Mouse (Mus musculus): ENCODE measurements around the gene Tagap. TPM values are rescaled to one million over a fixed set of nuclear protein-coding genes. Genes with fewer than 3 reads are reported as not detected.

The Tagap gene
- polyA plus RNA-seq, 1 experiment = 1.0 TPM

DNA sequence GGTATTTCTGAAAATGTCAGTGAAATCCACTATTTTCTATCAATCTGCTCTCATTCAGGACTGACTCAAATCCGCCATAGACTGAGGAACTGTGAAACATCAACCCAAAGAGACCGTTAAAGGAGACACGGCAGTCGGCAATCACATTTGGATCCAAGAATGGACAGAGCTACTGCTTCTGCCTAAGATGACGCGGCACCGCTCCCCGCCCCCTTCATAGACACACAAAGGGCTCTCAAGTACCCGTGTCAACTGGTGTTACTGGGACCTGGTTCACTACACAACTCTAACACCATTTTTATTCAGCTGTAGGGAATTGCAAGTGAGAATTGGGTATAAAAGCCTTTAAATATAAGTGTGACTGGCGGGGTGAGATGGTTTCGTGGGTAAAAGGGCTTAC lies 42.7 kb upstream of the Tagap start:
- Histone ChIP-seq H3K36me3 (ENCODE audit: control insufficient read depth, insufficient read depth) (no peaks in the 10 kb centered on the region), H3K27me3 (ENCODE audit: control insufficient read depth, insufficient read depth, insufficient read length) (no peaks in the 10 kb centered on the region), H3K79me2 (ENCODE audit: control insufficient read depth, insufficient read depth) (no peaks in the 10 kb centered on the region), H3ac (ENCODE audit: control insufficient read depth, insufficient read length) (no peak overlapping the region), H3K4me2 (ENCODE audit: low read depth) (no peak overlapping the region), H3K4me3 (no peak overlapping the region)
- TF ChIP-seq SRF (IDR thresholded peaks at IDR 0.05; ENCODE audit: control insufficient read depth, insufficient read length, low read depth) (no peak), USF1 (IDR thresholded peaks at IDR 0.05; ENCODE audit: low read depth) (no peak), POLR2AphosphoS2 (IDR thresholded peaks at IDR 0.05; ENCODE audit: insufficient read length, low read depth) (no peak), POLR2A (IDR thresholded peaks at IDR 0.05; ENCODE audit: insufficient read length, low read depth) (no peak), REST (IDR thresholded peaks at IDR 0.05; ENCODE audit: insufficient read depth, insufficient read length) (no peak)

DNA sequence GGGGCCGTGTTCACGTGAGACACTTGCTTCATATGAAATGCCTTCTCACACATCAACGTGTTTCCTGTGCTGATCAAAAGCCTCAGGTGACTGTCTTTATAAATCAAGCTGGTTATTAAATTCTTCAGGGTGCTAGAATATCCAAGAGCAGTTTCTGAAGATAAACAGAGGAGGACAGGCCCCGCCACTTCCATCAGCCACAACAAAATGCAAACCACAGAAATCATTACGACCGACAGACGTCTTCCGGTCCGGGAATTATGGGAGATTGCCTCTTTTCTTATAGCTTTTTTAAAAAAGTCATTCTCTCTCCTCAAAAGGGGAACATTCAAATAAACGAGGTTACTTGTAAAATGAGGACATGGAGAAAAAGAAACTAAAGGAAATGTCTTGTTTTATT lies 41.2 kb upstream of the Tagap start:
- H3ac ChIP-seq (ENCODE audit: control insufficient read depth, insufficient read length) = no peak overlapping the region
- TF ChIP-seq POLR2A (IDR thresholded peaks at IDR 0.05; ENCODE audit: insufficient read length, low read depth) (no peak), TCF12 (IDR thresholded peaks at IDR 0.05; ENCODE audit: insufficient read depth, poor library complexity, severe bottlenecking) (no peak), REST (IDR thresholded peaks at IDR 0.05; ENCODE audit: insufficient read depth, insufficient read length) (no peak)
- H3K79me2 ChIP-seq (ENCODE audit: control insufficient read depth, insufficient read depth) = no peaks in the 10 kb centered on the region
- no peak overlapping the region for H3K4me3 ChIP-seq
- H3K27me3 ChIP-seq (ENCODE audit: control insufficient read depth, insufficient read depth, insufficient read length) = no peaks in the 10 kb centered on the region
- H3K36me3 ChIP-seq (ENCODE audit: control insufficient read depth, insufficient read depth) = no peaks in the 10 kb centered on the region
- H3K4me2 ChIP-seq (ENCODE audit: low read depth) = no peak overlapping the region

DNA sequence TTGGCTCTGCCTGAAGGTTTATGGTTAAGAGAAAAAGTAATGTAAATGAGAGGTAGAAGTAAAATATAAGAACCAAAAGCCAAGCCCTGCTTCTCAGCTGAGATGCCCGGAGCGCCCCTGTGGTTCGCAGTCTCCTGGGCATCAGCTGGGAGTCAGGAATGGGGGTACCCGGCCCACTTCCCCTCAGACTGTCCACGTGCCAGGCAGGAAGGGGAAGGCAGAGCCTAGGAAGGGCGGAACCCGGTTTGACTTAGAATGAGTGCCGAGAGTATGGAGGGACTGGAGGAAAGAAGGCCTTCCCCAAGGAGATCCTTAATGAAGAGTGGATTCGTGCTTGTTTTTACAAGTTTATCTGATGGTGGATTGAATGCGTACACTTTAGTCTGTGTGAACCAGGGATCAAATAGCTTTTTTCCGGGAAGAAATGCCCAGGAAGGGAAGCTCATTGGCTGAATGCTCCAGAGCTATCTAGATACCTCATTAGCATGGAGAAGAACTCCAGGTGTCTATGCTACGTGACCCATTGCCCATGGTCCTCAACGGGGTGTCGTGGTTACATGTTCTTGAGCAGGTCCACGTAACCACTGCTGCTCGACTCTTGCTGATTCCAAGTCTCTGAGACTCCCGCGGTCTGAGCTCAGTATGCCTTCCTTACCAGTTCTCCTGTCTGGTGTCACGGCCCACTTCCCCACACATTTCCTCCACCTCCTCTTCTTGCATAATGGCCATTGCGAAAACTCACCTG lies 38.6 kb upstream of the Tagap start:
- no peaks in the 10 kb centered on the region for H3K27me3 ChIP-seq (ENCODE audit: control insufficient read depth, insufficient read depth, insufficient read length)
- no peak for TF ChIP-seq MYOG (IDR thresholded peaks at IDR 0.05; ENCODE audit: control insufficient read depth in 1 of 3, insufficient read depth in 1 of 3, insufficient read length in 2 of 3, low read depth in 2 of 3)
- TF ChIP-seq TCF3 (IDR thresholded peaks at IDR 0.05; ENCODE audit: insufficient read length, low read depth) = no peak
- no peak for TF ChIP-seq REST (IDR thresholded peaks at IDR 0.05; ENCODE audit: insufficient read depth, insufficient read length)
- no peak for TF ChIP-seq SRF (IDR thresholded peaks at IDR 0.05; ENCODE audit: control insufficient read depth, insufficient read length, low read depth)
- TF ChIP-seq MYOD1 (IDR thresholded peaks at IDR 0.05; ENCODE audit: control insufficient read depth in 1 of 3, insufficient read length in 2 of 3, low read depth in 2 of 3) = no peak
- TF ChIP-seq CEBPB (IDR thresholded peaks at IDR 0.05; ENCODE audit: insufficient read depth, poor library complexity, severe bottlenecking) = no peak
- no peak for TF ChIP-seq TCF12 (IDR thresholded peaks at IDR 0.05; ENCODE audit: insufficient read depth, poor library complexity, severe bottlenecking)
- no peak for TF ChIP-seq MAX (IDR thresholded peaks at IDR 0.05; ENCODE audit: low read depth)
- no peak for TF ChIP-seq USF1 (IDR thresholded peaks at IDR 0.05; ENCODE audit: low read depth)
- TF ChIP-seq POLR2A (IDR thresholded peaks at IDR 0.05; ENCODE audit: insufficient read length, low read depth) = no peak
- no peak for TF ChIP-seq POLR2AphosphoS2 (IDR thresholded peaks at IDR 0.05; ENCODE audit: insufficient read length, low read depth)
- no peak for TF ChIP-seq E2F4 (IDR thresholded peaks at IDR 0.05; ENCODE audit: insufficient read depth)

DNA sequence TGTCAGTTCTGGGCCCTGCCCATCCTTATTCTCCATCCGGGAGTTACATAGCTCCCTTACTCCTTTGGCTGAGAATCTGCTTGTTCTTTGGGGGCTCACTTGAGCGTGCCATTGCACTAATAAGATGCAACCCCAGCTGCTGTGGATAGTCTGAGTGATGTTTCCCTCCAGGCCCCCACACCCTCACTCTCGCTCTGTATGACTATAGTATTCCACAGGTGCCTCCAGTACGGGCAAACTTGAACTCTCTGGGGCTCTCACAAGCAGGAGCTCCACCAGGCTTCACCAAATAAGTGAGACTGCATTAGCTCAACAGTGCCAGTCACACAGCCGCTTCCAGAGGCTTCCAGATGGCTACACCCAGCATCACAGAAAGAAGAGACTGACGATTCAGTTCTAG lies 37.5 kb upstream of the Tagap start:
- no peak for TF ChIP-seq E2F4 (IDR thresholded peaks at IDR 0.05; ENCODE audit: insufficient read depth)
- TF ChIP-seq MYOD1 (IDR thresholded peaks at IDR 0.05; ENCODE audit: control insufficient read depth in 1 of 3, insufficient read length in 2 of 3, low read depth in 2 of 3) = no peak
- no peak for TF ChIP-seq MAX (IDR thresholded peaks at IDR 0.05; ENCODE audit: low read depth)
- no peak for TF ChIP-seq REST (IDR thresholded peaks at IDR 0.05; ENCODE audit: insufficient read depth, insufficient read length)
- no peak overlapping the region for H3K4me3 ChIP-seq
- no peak overlapping the region for H3ac ChIP-seq (ENCODE audit: control insufficient read depth, insufficient read length)
- no peaks in the 10 kb centered on the region for H3K79me2 ChIP-seq (ENCODE audit: control insufficient read depth, insufficient read depth)
- H3K36me3 ChIP-seq (ENCODE audit: control insufficient read depth, insufficient read depth) = no peaks in the 10 kb centered on the region
- H3K27me3 ChIP-seq (ENCODE audit: control insufficient read depth, insufficient read depth, insufficient read length) = no peaks in the 10 kb centered on the region
- no peak overlapping the region for H3K4me2 ChIP-seq (ENCODE audit: low read depth)

More for the DNA sequence above, 38.6 kb upstream of the Tagap start:
- no peaks in the 10 kb centered on the region for H3K36me3 ChIP-seq (ENCODE audit: control insufficient read depth, insufficient read depth)
- no peak overlapping the region for H3ac ChIP-seq (ENCODE audit: control insufficient read depth, insufficient read length)
- H3K4me2 ChIP-seq (ENCODE audit: low read depth) = no peak overlapping the region
- no peak overlapping the region for H3K4me3 ChIP-seq
- H3K79me2 ChIP-seq (ENCODE audit: control insufficient read depth, insufficient read depth) = no peaks in the 10 kb centered on the region

DNA sequence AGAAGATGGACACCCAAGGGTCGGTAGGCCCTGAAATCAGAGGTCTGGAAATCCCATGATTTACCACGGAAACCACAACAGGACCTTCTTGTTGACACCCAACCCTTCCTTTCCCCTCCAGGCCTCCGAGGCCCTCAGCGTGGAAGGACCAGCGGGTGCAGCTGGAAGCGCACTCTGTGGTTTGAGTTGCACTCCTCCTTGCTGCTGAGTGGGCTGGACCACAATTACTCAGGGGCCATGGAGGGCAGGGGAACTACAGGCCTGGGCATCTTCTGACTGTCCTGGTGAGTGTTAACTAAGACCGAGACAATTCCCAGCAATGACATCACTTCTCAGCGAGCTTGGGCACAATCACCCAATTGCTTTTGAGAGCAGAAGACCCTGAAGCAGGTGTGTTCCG lies 36.8 kb upstream of the Tagap start:
- no peaks in the 10 kb centered on the region for H3K79me2 ChIP-seq (ENCODE audit: control insufficient read depth, insufficient read depth)
- H3K4me2 ChIP-seq (ENCODE audit: low read depth) = no peak overlapping the region
- no peaks in the 10 kb centered on the region for H3K27me3 ChIP-seq (ENCODE audit: control insufficient read depth, insufficient read depth, insufficient read length)
- no peaks in the 10 kb centered on the region for H3K36me3 ChIP-seq (ENCODE audit: control insufficient read depth, insufficient read depth)
- TF ChIP-seq MYOG (IDR thresholded peaks at IDR 0.05; ENCODE audit: control insufficient read depth in 1 of 3, insufficient read depth in 1 of 3, insufficient read length in 2 of 3, low read depth in 2 of 3) (peak in 1 of 3 experiments; percentile 50), MYOD1 (IDR thresholded peaks at IDR 0.05; ENCODE audit: control insufficient read depth in 1 of 3, insufficient read length in 2 of 3, low read depth in 2 of 3) (peak in 1 of 3 experiments; percentile 18), USF1 (IDR thresholded peaks at IDR 0.05; ENCODE audit: low read depth) (no peak)
- no peak overlapping the region for H3K4me3 ChIP-seq
- H3ac ChIP-seq (ENCODE audit: control insufficient read depth, insufficient read length) = no peak overlapping the region

Measured in myocyte (in vitro differentiated cells).